Mouse (Mus musculus): ENCODE data around the gene Sh3bp2. TPM values are rescaled to one million over a fixed set of nuclear protein-coding genes. Genes with fewer than 3 reads are reported as not detected.
"Not testable (repeated sequence)": the region's sequence is repeated elsewhere in the genome, so short reads cannot be mapped to it uniquely, and the experiment has no call there.

Sh3bp2 gene
- total and polyA plus RNA-seq, 2 experiments from 2014 or later: 21.8 to 43.7 TPM

- TF ChIP-seq CTCF (IDR thresholded peaks at IDR 0.05; ENCODE audit: low read depth): no peak
- peak; percentile 78 for DNase-seq
- Histone ChIP-seq H3K4me2 (ENCODE audit: low read depth) (no peak overlapping the region), H3K36me3 (ENCODE audit: insufficient read depth) (peaks cover 36% of the 10 kb centered on the region), H3K4me3 (ENCODE audit: low read depth, low read length) (no peak overlapping the region), H3K9ac (no peak overlapping the region), H3K27me3 (ENCODE audit: insufficient read depth, low read length) (no peaks in the 10 kb centered on the region), H3K4me1 (ENCODE audit: insufficient read depth) (peaks cover 7% of the 10 kb centered on the region; the same call in 1 of the 2 replicates), H3K9me3 (ENCODE audit: low read length) (no peaks in the 10 kb centered on the region), H3K27ac (ENCODE audit: low read depth, low read length) (peak overlapping the region; percentile 73)
- peak; percentile 81 for ATAC-seq
- 41% methylated on average over 7 of the region's 7 CpGs for WGBS
Observed at GRCm38 (mm10) chr5:34565545-34566283, 40.1 kb downstream of the Sh3bp2 start.

DNA sequence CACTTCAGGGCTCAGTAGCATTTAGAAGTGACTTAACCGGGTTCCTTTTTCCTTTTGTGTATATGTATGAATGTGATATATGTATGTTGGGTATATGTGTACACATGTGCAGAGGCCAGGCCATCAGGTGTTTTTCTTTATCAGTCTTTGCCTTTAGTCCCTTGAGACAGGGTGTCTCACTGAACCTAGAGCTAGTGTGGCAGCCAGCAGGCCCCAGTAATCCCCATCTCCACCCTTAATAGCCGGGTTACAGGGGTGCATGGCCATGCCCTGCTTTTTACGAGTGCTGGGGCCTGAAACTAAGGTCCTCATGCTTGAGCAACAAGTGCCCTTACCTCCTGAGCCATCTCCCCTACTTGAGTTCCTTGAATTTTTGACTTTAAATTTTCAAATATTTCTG lies 45.9 kb downstream of the Sh3bp2 start:
- no peaks in the 10 kb centered on the region for H3K36me3 ChIP-seq (ENCODE audit: insufficient read depth)
- ATAC-seq: no peak
- WGBS: 87% methylated on average over 3 of the region's 3 CpGs

GRCm38 (mm10) chr5:34572568-34572967 lies 46.9 kb downstream of the Sh3bp2 start:
- 53% methylated on average over 4 of the region's 4 CpGs for WGBS
- Histone ChIP-seq H3K4me3 (ENCODE audit: low read depth, low read length) (peak overlapping the region; percentile 81; the same call in 1 of the 2 replicates), H3K27ac (ENCODE audit: low read depth, low read length) (peak overlapping the region; percentile 93), H3K4me2 (ENCODE audit: low read depth) (peak overlapping the region; percentile 67), H3K9ac (peak overlapping the region; percentile 98; the same call in 1 of the 2 replicates)
- not testable (repeated sequence) for H3K9me3 ChIP-seq (ENCODE audit: low read length); H3K36me3 ChIP-seq (ENCODE audit: insufficient read depth); H3K4me1 ChIP-seq (ENCODE audit: insufficient read depth); ATAC-seq; H3K27me3 ChIP-seq (ENCODE audit: insufficient read depth, low read length); DNase-seq

More for the DNA sequence above, 45.9 kb downstream of the Sh3bp2 start:
- H3K27me3 ChIP-seq (ENCODE audit: insufficient read depth, low read length): no peaks in the 10 kb centered on the region
- no peak overlapping the region for H3K4me3 ChIP-seq (ENCODE audit: low read depth, low read length)
- H3K4me1 ChIP-seq (ENCODE audit: insufficient read depth): peaks cover 11% of the 10 kb centered on the region; the same call in 1 of the 2 replicates
- H3K27ac ChIP-seq (ENCODE audit: low read depth, low read length): no peak overlapping the region
- DNase-seq: no peak
- H3K9me3 ChIP-seq (ENCODE audit: low read length): no peaks in the 10 kb centered on the region
- H3K9ac ChIP-seq: no peak overlapping the region
- no peak overlapping the region for H3K4me2 ChIP-seq (ENCODE audit: low read depth)
- TF ChIP-seq CTCF (IDR thresholded peaks at IDR 0.05; ENCODE audit: low read depth): no peak

GRCm38 (mm10) chr5:34573268-34574221 lies 47.9 kb downstream of the Sh3bp2 start, which contains the start of gene Add1:
Gene Add1 (plus strand): TSS chr5:34573664.
- TF ChIP-seq CTCF (IDR thresholded peaks at IDR 0.05; ENCODE audit: low read depth): no peak
- peak within 1 kb of the TSS; percentile 67 for H3K4me2 ChIP-seq (ENCODE audit: low read depth)
- peak within 1 kb of the TSS; percentile 93 for H3K27ac ChIP-seq (ENCODE audit: low read depth, low read length)
- H3K36me3 ChIP-seq (ENCODE audit: insufficient read depth): 0 out of 2 replicates have a peak, but pooled peaks cover 4% of the 10 kb centered on the region
- ATAC-seq (peak; percentile 100), DNase-seq (peak; percentile 98)
- WGBS: under 1% methylated on average over 73 of the region's 84 CpGs
- no peaks in the 10 kb centered on the region for H3K9me3 ChIP-seq (ENCODE audit: low read length)
- H3K4me3 ChIP-seq (ENCODE audit: low read depth, low read length): peak within 1 kb of the TSS; percentile 81
- H3K9ac ChIP-seq: peak within 1 kb of the TSS; percentile 98
- H3K4me1 ChIP-seq (ENCODE audit: insufficient read depth): peaks cover 10% of the 10 kb centered on the region; the same call in 1 of the 2 replicates
- H3K27me3 ChIP-seq (ENCODE audit: insufficient read depth, low read length): no peaks in the 10 kb centered on the region

GRCm38 (mm10) chr5:34574721-34575120 lies 49.1 kb downstream of the Sh3bp2 start:
- DNase-seq (no peak), ATAC-seq (no peak)
- 0 out of 2 replicates have a peak overlapping the region, but pooled peaks have one; percentile 93 for H3K27ac ChIP-seq (ENCODE audit: low read depth, low read length)
- peak overlapping the region; percentile 81 for H3K4me3 ChIP-seq (ENCODE audit: low read depth, low read length)
- H3K4me1 ChIP-seq (ENCODE audit: insufficient read depth): peaks cover 10% of the 10 kb centered on the region; the same call in 1 of the 2 replicates
- no peak for TF ChIP-seq CTCF (IDR thresholded peaks at IDR 0.05; ENCODE audit: low read depth)
- H3K4me2 ChIP-seq (ENCODE audit: low read depth): peak overlapping the region; percentile 67
- no peaks in the 10 kb centered on the region for H3K9me3 ChIP-seq (ENCODE audit: low read length)
- WGBS: 25% methylated on average over 10 of the region's 10 CpGs
- 0 out of 2 replicates have a peak, but pooled peaks cover 4% of the 10 kb centered on the region for H3K36me3 ChIP-seq (ENCODE audit: insufficient read depth)
- no peaks in the 10 kb centered on the region for H3K27me3 ChIP-seq (ENCODE audit: insufficient read depth, low read length)
- H3K9ac ChIP-seq: peak overlapping the region; percentile 98

DNA sequence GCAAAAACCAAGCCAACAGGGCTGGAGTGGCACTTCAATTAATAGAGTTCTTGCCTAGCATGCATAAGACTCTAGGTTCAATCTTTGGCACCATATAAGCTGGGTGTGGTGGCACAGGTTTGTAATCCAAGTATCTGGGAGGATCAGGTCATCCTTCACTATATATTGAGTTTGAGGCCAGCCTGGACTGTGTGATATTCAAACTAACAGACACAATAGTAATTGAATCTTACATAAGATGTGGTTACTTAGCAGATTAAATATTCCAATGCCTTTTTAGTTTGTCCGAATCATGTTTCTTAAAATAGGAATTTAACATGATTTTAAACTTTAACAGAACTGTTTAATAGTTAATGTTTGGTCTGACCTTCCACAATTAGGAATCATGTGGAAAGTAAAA lies 50.6 kb downstream of the Sh3bp2 start:
- no peak overlapping the region for H3K27ac ChIP-seq (ENCODE audit: low read depth, low read length)
- no peak for TF ChIP-seq CTCF (IDR thresholded peaks at IDR 0.05; ENCODE audit: low read depth)
- H3K9me3 ChIP-seq (ENCODE audit: low read length): no peaks in the 10 kb centered on the region
- 0 out of 2 replicates have a peak, but pooled peaks cover 4% of the 10 kb centered on the region for H3K36me3 ChIP-seq (ENCODE audit: insufficient read depth)
- no peak for DNase-seq
- H3K4me2 ChIP-seq (ENCODE audit: low read depth): no peak overlapping the region
- no peak overlapping the region for H3K4me3 ChIP-seq (ENCODE audit: low read depth, low read length)
- H3K27me3 ChIP-seq (ENCODE audit: insufficient read depth, low read length): no peaks in the 10 kb centered on the region
- peaks cover 10% of the 10 kb centered on the region; the same call in 1 of the 2 replicates for H3K4me1 ChIP-seq (ENCODE audit: insufficient read depth)
- ATAC-seq: no peak
- WGBS: 90% methylated on average over 1 of the region's 1 CpGs
- H3K9ac ChIP-seq: no peak overlapping the region
